Mouse (Mus musculus) kidney, postnatal 4 days (tissue): ENCODE results near the gene Slc25a16.
"Not testable (repeated sequence)": the region's sequence is repeated elsewhere in the genome, so short reads cannot be mapped to it uniquely, and the experiment has no call there.

ENCODE experiments used
- DNase-seq, 2 experiments: peaks; one replicate each; pipeline ENCODE4 v3.0.0; 2021; ENCODE audit warnings: mixed read lengths in 2 of 2

Gene Slc25a16

DNA sequence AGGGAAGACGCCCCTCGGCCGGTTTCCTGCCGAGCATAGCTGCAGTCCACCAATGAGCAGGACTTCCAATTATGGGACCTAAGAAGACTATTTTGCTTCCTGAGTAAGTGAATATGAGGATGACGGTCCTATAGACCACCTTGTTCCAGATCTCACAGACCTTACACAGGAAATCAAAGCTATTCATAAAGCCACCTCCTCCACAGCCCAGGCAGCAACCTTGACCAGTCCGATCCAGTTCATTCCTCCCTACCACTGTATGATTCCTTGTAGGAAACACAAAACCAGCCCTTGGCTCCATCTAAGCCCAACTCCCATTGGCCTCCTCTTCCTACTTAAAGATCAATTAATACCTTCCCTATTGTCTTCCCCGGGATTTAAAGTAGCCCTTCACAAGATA is 14.1 kb upstream of the Slc25a16 start:
- no peak for DNase-seq

DNA sequence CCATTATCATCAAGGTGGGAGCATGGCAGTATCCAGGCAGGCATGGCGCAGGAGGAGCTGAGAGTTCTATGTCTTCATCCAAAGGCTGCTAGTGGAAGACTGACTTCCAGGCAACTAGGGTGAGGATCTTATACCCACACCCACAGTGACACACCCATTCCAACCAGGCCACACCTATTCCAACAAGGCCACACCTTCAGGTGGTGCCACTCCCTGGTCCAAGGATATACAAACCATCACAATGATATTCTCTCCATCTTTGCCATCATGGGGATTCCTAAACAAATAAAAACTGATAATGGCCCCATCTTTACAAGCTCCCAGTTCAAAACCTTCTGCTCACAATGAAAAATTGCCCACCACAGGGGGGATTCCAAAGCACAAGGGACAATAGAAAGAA is 11.5 kb upstream of the Slc25a16 start, which contains the start of gene Tet1:
TSS of gene Tet1 (minus strand) at position 101 of the 400 bp plus-strand sequence.
- not testable (repeated sequence) for DNase-seq

GRCm38 (mm10) chr10:62911120-62911519 is 9.3 kb upstream of the Slc25a16 start:
- no peak for DNase-seq

DNA sequence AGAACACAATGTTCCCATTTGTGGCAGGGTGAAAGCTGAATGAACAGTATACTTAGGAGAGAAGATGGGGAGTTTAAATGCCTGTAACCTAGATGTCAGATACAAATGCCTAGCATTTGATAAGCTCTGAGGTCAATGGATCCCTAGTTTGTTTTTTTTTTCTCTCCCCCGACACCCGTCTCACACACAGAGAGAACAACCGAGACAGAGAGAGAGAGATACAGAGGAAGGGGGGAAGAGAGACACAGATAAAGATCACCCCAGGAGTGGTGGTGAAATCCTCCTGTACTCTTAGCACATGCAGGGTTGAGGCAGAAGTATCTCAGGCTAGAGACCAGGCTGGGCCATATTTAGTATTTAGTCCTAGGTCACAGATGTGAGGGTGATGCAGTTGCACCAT is 1.4 kb upstream of the Slc25a16 start:
- DNase-seq, result no peak

DNA sequence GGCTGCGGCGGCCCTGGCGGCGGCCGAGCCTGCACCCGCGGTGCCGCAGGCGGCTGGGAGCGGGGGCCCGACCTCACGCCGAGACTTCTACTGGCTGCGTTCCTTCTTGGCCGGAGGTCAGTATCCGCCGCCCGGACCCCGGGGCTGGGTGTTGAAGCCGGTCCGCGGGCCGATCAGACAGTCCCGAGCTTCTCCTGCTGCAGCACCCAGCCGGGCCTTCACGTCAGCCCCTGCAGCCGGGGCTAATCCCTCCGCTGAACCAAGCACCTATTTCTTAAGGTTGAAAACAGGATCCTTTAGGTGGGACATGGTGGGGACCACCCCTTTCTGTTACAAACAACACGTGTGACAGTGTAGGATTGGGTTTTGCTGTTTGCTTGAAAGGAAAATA is 328 bp downstream of the Slc25a16 start:
- DNase-seq, result no peak

GRCm38 (mm10) chr10:62924096-62924635 is 3.7 kb downstream of the Slc25a16 start:
- DNase-seq, result peak in 1 of 2 experiments; percentile 13

DNA sequence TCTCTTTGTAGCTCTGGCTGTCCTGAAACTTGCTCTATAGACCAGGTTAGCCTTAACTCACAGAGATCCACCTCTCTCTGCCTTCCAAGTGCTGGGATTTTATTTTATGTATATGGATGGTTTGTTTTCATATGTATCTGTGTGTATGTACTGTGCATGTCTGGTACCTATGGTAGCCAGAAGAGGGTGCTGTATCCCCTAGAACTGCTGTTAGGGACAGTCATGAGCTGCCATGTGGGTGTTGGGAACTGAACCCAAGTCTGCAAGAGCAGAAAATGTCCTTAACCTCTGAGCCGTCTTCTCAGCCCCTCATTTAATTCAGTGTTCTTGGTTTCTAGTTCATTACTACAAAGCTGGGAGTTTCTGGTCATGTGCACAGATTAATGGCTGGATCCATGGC is 11.9 kb downstream of the Slc25a16 start:
- no peak for DNase-seq

DNA sequence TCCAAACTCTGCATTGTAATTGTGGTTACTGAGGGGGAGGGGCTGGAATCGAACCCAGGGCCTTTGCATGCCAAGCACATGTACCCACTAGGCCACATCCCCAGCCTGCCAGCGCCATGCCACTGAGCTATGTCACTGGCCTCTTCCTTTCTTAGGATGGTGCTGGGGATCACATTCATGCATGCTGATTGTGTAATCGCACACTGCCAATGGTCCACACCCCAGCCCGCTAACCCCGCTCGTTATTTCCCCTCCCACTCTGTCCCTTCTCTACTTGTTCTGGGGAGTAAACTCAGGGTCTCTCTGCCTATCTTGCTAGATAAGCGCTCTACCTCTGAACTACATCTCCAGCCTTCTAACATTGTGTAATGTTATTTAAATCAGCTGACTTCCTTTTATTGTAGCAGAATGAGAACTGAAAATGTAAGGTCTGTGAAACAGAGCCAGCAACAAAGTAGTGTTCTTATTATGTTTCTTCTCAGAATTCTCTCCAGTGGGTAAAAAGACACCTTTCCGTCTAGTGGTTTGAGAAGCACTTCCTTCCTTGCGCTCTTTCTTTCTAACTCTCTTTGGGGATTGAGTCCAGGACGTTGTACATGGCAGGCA is 24.6 kb downstream of the Slc25a16 start:
- DNase-seq, result no peak

- peak; percentile 79 to 89 for DNase-seq
Measured at GRCm38 (mm10) chr10:62946738-62947471, 26.5 kb downstream of the Slc25a16 start, which contains the start of gene Dna2. Gene Dna2, plus strand, starts transcription at chr10:62947026.

DNA sequence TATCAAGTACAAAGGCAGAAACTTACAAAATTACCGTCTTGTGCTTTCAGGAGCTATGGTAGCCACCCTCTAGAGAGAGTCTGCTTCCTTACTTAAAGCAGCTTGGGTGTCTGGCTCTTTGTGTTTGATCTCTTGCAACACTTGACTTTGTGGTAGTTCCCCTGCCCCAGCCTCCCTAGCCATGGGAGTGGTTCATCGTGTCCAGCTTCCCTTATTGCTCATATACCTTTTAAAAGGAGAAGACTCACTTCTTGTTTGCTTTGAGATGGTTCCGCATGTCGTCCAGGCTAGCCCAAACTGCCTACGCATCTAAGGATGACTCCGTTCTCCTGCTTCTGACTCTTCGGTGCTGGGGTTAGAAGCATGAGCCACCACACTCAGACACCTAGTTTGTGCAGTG is 28.1 kb downstream of the Slc25a16 start:
- DNase-seq, result no peak

DNA sequence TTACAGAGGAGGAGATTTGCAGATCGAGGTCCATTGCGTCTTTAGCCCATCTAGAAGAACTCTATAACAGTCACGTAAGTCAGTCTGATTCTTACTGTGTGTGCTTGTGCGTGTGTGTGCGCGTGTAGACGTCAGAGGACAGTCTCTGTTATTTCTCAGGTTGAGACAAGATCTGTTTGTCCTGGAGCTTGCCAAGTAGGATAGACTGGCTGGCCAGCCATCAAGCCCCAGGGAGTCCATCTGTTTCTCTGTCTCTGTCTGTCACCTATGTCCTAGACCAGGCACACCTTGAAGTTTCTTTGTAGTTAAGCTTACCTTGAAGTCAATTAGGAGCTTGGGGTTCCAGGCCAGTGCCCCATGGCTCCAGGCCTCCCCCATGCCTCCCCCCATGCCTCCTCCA is 43.5 kb downstream of the Slc25a16 start:
- no peak for DNase-seq

- peak in 1 of 2 experiments; percentile 27 for DNase-seq
Measured at GRCm38 (mm10) chr10:62965796-62966195, 45.4 kb downstream of the Slc25a16 start.

GRCm38 (mm10) chr10:62966291-62966690 is 45.9 kb downstream of the Slc25a16 start:
- peak; percentile 37 to 60 for DNase-seq

GRCm38 (mm10) chr10:62971821-62972220 is 51.4 kb downstream of the Slc25a16 start:
- peak; percentile 24 to 54 for DNase-seq

DNA sequence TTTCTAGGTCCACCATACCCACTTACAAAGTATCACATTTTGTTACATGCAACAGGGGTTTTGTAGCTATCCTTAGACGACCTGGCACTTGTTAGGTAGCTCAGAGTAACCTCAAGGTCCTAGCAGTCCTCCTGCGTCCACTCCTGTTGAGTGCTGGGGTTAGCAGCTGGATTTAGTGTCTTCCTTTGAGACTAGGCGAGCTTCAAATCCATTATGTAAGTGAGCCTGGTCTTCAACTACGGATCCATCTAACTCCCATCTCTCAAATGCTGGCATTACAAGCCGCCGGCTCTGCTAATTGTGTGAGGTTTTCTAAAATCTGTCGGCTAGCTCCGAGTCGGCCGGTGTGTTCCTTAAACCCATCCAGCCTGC is 59.2 kb downstream of the Slc25a16 start:
- no peak for DNase-seq

- peak; percentile 88 to 93 for DNase-seq
Measured at GRCm38 (mm10) chr10:62980039-62980954, 59.9 kb downstream of the Slc25a16 start, which contains the start of gene Rufy2. Gene Rufy2, plus strand, starts transcription at chr10:62980223.

GRCm38 (mm10) chr10:62984072-62984471 is 63.6 kb downstream of the Slc25a16 start:
- no peak for DNase-seq

- DNase-seq, result no peak
Measured at GRCm38 (mm10) chr10:62984495-62984894, 64.1 kb downstream of the Slc25a16 start.

- peak; percentile 60 to 61 for DNase-seq
Measured at GRCm38 (mm10) chr10:62987341-62987740, 66.9 kb downstream of the Slc25a16 start.

DNA sequence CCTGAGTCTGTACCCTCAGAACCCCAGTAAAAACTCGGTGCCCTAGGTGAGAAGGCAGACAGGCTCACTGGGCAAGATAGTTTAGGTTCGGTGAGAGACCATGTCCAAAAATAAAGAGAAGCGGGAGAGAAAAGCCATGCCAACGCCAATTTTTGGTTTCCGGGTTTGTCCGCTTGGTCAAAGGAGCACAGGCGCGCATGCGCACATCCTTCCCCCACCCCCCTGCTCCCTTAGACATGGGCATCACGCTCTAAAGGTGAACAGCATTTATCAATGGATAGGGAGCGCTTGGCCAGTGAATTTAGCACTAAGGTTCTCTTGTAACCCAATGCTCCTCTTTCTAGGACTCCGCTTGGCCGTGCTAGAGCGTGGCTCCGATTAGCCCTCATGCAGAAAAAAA is 70.2 kb downstream of the Slc25a16 start:
- no peak for DNase-seq

DNA sequence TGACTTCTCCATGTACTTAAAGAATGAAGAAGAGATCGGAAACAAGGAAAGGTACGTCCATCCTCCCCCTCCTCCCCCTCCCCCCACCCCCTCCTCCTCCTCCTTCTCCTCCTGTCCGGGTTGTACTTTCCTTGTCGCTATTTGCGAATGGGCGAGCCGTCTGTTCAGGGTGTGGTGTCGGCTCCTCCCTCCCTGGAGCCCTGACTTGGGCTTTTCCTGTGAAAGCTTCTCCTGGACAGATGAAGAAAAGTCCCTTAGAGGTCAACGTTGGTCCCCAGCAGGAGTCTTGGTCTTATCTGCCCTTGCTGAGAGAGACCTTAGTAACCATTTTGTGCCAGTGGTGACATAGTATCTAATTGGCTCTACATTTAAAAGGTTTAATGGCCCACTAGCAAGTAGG is 73.6 kb downstream of the Slc25a16 start:
- DNase-seq, result no peak
